Mouse (Mus musculus) testis, postnatal 14 days (tissue): Measurements from ENCODE around the gene Ugt2b34.
"Not testable (repeated sequence)": the region's sequence is repeated elsewhere in the genome, so short reads cannot be mapped to it uniquely, and the experiment has no call there.

ENCODE experiments used
- DNase-seq: peaks from one replicate; pipeline ENCODE4 v3.0.0; 2021; ENCODE audit warnings: low spot score

Gene Ugt2b34

DNA sequence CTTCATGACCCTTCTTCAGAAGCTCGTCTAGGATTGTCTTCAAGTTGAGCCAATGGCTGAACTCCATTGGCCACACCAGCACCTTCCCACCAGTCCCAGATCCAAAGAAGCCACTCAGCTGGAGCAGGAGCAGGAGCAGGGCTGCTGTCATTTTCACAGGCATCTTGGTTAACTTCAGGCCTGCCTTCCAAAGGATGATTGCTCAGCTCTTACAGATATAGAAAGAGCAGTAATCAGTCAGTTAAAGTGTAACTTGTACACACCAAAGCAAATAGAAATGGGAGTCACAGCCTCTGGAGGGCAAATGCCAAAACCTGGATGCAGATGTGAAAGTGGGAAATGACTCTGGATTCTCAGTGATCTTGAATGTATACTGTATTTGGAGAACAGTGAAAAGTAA is at the start of gene Ugt2b34:
TSS of gene Ugt2b34 (minus strand) at position 180 of the 400 bp plus-strand sequence.
- DNase-seq: no peak

DNA sequence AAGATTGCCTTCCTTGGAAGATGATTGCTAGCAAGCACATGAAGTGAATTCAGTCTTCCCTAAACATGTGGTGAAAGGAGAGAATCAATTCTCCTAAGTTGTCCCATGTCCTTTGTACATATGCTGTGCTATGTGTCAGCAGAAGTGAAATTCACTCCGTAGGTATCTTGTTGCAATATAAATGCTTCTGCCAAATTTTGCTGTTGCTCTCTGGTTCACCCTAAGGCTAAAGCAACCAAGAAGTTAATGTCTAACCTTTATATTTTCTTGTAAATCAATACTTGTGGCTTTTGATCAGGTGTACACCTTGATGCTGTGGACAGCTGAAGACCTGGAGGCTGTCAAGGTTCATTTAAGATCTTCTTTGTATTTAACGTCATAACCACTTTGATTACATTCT is 35.4 kb upstream of the Ugt2b34 start:
- no peak for DNase-seq

DNA sequence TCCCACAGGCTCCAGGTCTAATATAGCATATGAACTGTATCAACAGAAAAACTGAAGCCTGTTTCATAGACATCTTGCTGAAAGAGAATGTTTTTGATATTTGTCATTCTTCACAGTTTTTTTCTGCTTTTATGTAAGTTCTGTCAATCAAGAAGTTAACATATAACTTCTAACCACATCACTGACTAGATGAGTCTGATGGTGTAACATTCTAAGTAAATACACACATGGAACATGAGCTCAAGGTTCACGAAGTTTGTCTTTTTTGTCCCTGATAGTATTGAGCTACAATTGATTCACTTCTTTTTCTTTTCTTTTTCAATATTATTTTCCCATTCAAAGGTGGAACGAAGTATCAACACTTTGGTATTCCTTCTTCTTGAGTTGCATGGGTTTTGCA is 19.7 kb upstream of the Ugt2b34 start, which contains the start of gene Ugt2b1:
TSS of gene Ugt2b1 (minus strand) at position 105 of the 400 bp plus-strand sequence.
- DNase-seq: no peak

DNA sequence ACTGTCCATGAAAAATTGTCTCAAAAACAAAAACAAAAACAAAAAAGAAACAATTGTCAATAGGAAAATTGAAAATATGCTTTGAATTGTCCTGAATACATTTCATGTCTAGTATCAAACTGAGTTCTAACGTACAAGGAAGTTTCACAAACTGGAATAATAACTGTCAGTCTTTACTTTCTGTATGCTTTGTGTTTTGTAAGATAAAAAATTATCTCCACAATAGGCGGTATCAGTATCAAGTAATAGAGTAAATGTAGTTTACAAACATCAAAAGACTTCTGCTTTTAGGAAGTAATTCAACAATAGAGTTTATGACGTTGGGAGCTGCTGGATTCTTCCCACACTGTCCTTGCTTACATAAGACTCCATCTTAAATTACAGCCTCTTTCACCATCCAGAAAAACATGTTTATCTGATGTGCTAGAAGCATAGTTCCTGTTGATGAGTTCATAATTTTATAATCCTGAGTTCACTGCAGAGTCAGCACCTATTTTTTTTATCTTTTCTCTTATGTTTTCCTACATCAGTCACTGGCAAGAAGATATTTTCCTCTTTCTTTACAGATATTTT is 14.0 kb upstream of the Ugt2b34 start:
- no peak for DNase-seq

DNA sequence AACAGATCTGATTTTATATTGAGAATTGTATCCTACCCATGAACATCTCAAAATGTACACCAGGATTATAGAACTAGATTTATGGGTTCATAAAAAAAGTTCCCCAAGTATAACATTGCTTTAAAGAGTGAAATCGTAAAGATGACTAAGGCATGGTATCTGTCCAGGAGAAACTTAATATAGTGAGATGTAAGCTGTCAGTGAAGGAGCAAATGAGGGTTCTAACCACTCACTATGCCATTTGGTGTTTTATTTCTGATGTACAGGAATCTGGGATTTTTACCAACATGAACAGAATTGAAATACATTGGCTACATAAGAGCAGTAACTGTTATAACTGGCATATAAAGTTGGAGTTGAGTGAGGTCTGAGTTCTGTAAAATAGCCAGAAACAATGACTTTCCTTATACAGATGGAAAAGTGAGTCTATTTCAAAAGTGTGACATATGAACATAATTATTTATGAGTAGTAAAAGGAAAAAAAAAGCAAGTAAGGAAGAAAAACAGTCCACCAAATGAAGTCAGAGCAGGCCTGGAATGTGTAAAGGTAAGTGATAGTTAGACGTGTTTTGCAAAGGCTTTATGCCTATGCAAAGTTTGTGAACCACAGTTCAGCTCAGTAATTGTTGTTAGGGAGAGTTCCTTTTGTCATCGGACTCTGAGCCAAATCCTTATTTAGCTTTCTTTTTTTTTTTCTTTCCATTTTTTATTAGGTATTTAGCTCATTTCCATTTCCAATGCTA is 4.8 kb upstream of the Ugt2b34 start:
- DNase-seq: no peak

DNA sequence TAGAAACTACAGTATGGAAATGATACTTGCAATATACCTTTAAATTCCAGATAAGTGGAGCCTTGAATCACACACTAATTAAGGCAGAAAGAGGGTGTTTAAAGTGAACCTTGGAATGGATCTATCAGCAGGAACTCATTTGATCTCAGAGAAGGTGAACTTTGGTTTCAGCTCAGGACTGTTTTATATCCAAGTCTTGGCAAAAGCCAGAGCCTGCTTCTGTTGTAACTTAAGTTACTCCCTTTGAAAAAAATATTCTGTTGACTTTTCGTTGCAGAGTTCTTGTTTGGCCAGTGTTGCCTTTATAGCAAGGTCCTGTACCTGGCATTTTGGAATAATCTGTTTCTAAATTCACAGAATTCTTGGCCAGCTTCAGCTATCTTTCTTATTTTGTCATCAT is 4.0 kb upstream of the Ugt2b34 start:
- DNase-seq: no peak

DNA sequence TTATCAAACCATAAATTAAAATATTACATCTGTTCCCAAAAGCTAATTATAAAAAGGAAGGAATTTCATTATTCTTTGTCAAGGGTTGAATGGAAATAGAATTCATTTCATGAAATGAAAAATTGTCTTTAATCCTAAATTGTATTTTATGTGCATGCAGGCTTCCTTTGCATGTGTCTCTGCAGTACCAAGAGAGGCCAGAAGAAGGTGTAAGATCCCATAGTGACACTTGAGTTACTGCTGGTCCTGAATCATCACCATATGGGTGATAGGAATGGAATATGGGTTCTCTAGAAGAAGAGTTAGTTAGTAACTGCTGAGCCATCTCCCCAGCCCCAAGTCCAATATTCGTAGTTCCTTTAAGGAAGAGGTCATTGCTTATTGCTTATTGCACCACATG is 16.8 kb downstream of the Ugt2b34 start:
- DNase-seq: no peak

DNA sequence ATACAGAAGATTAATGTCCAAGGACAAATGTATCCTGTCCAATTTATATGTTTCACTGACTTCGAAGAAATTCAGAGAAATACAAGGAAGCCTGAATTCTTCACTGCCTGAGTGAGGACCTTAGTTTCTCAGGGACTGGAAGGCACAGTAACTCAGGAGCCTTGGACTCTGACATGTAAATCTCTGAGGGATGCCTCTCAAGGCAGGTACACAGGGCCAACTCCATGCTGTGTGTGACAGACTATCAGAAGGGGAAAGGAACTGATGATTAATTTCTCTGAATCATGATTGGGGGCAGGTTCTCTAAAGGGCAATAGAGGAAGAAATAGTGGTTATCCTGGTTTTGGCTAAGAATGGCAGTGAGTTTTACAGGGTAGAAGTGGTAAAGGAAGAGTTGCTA is 18.3 kb downstream of the Ugt2b34 start:
- DNase-seq: no peak

DNA sequence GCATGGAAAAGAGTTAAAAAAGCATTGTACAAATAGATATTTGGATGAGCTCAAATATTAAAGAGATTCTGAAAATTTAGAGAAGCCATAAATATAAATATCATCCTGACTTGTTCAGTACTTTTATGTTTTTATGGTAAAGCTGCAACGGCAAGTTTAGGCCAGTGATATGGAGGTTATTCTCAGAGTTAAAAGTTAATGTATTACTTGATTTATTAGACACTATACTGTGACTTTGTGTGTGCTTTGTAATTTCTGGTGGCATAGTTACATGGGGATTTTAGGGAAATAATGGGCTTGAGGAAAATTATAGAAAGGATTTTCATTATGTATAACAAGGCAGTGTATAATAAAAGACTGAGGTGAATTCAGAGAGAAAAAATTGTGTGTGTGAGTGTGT is 19.7 kb downstream of the Ugt2b34 start:
- no peak for DNase-seq

DNA sequence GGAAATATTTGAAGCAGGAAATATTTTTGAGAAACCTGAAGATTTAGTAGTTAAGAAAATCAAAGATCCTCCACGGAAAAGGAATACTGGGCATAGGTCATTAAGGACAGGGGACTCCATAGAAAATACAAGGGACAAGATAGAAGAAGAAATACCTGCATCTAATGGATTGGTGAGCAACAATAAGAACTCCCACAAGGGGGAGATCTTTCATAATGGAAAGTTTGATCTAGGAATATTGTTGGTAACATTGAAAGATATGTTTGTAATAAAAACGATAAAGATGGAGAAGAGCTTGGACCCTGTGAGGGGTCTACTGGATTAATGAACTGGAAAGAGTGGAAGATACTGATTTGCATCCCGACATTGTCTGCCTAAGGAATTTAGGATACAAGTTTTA is 20.1 kb downstream of the Ugt2b34 start:
- DNase-seq: no peak

DNA sequence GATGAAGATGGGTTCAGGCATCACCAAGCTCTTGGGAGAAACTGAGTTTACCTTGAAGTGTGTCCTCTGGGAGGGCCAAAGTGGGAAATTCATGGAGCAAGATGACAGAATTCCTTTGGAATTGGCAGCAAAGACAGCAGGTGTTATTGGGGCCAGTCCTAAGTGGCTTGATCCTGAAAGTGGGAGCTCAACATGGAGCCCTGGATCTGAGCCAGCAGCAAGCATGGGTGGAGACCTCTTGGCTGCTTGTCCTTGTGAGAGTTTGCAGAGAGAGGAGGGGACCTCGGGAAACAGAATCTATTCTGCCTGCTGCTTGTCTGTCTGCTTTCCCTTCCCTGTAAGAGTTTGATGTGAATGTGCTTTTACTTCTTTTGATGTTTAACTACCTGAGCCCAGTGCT is 34.9 kb downstream of the Ugt2b34 start:
- no peak for DNase-seq

DNA sequence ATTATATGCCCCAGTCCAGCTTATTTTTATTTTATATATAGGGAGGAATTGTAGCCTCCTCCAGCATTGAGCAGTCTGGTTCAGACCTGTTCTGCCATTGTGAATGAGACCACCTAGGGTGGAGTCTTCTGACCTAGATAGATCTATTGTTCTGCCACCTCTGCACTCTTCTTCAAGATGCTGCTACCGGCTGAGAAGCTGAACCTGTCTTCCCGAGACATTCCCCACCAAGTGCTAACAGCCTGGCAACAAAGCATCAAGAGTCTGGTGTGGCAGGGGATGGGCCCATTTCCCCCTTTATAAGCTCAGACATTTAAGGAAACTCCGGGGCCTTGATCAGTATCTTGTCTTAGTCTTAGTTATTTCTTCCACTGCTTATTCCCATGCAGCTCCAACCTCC is 48.4 kb downstream of the Ugt2b34 start:
- no peak for DNase-seq

DNA sequence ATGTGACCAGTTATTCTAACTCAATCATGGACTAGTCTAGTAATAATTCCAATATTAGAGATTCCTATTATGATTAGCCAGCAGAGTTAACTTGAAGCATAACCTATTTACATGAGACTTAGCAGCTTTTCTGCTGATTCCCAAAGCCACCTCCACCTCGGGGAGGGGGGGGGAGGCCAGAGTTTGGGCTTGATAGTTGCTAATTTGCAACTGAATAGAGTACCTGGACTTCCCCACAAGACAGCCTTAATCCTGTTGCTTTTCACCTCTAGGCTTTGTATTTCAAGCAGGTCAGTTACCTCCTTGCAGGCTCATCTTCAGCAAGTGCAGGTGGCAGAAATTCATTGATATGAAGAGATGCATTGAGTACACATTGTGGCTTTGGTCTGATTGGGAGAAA is 49.1 kb downstream of the Ugt2b34 start:
- no peak for DNase-seq

DNA sequence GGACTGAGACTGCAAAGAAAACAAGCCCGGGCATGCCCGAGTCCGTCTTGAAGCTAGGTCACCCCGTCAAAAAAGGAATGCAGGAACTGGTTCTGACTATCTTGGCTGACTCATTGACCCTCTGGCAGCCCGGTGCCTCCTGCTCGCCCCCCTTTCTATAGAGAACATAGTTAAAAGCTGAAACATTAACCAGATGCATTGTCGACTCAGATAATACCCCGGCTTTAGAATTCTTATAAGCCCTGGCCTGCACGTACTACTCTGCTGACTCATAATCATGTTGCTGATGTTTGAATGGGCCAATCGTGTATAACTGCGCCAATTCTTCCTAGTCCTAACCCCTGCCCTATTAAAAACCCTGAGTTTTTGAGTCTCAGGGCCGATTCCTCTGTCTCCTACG is 50.2 kb downstream of the Ugt2b34 start:
- not testable (repeated sequence) for DNase-seq

DNA sequence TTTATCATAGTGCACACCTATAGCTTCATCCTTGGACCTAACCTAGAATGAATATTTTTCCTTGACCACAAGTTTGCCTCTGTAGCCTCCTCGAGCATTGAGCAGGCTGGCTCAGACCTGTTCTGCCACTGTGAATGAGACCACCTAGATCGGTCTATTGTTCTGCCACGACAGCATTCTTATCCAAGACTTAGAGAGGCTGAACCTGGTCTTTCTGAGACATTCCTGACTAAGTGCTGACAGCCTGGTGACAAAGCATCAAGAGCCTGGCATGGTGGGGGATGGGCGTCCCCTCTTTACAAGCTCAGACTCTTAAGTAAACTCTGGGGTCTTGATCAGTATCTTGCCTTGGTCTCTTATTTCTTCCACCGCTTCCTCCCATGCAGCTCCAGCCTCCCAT is 55.1 kb downstream of the Ugt2b34 start:
- DNase-seq: no peak

DNA sequence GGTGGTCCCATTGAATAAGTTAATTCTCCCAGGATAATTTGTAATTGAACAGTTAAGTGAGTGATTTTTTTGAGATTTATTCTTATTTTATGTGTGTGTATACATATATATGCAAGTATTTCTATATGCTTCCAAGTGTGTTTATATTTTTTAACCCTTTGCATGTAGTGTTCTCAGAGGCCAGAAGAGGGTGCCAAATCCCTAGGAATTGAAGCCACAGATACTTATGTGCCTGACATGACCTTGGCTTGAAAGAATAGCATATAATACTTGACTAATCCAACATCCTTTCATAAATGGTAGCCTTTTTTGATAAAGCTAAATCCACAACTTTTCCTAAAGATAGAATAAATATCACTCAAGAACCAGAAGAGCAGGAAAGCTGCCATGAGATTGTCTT is 56.6 kb downstream of the Ugt2b34 start:
- no peak for DNase-seq

DNA sequence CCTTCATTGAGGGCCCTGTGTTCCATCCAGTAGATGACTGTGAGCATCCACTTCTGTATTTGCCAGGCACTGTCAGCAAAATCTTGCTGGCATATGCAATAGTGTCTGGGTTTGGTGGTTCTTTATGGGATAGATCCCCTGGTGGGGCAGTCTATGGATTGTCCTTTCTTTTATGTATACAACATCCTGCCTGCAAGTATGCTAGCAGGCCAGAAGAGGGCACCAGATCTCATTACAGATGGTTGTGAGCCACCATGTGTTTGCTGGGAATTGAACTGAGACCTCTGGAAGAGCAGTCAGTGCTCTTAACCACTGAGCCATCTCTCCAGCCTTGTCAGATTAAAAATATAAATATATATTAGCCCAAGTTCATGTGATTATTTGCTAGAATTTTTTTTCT is 65.5 kb downstream of the Ugt2b34 start:
- not testable (repeated sequence) for DNase-seq

DNA sequence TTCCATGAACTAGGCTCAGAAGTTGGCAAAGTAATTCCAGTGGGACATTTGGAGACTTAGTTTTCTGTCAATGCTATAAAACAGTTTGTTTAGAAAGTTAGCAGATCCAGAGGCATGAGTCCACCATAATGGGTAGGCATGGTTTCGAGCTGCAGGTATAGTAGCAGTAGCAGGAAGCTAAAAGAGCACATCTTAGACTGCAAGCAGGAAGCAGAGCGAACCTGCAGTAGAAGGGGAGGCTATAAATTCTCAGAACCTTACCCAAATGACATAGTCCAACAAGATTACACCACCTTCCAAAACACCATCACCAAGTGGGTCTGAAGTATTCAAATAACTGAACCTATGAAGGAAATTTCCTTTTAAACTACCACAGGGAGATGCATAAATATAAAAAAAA is 66.5 kb downstream of the Ugt2b34 start:
- no peak for DNase-seq
